Mouse (Mus musculus): ENCODE measurements around the gene Etv6. TPM values are rescaled to one million over a fixed set of nuclear protein-coding genes. Genes with fewer than 3 reads are reported as not detected.

The Etv6 gene
- polyA plus RNA-seq, 1 experiment from 2014 or later: 6.9 TPM

GRCm38 (mm10) chr6:134149606-134150005, 114.1 kb downstream of the Etv6 start:
- no peaks in the 10 kb centered on the region for H3K27me3 ChIP-seq
- no peaks in the 10 kb centered on the region for H3K36me3 ChIP-seq
- H3K27ac ChIP-seq: no peak overlapping the region
- no peak overlapping the region for H3K4me3 ChIP-seq (replicated peaks)
- 94% methylated on average over 7 of the region's 7 CpGs for WGBS
- peaks cover 29% of the 10 kb centered on the region for H3K4me1 ChIP-seq (replicated peaks)
- no peak overlapping the region for H3K4me2 ChIP-seq (replicated peaks)
- no peaks in the 10 kb centered on the region for H3K9me3 ChIP-seq
- H3K9ac ChIP-seq (replicated peaks): no peak overlapping the region
- no peak for ATAC-seq

- Histone ChIP-seq H3K27me3 (no peaks in the 10 kb centered on the region), H3K4me3 (replicated peaks) (no peak overlapping the region), H3K9ac (replicated peaks) (no peak overlapping the region), H3K4me2 (replicated peaks) (no peak overlapping the region), H3K27ac (no peak overlapping the region), H3K9me3 (no peaks in the 10 kb centered on the region), H3K36me3 (no peaks in the 10 kb centered on the region), H3K4me1 (replicated peaks) (peaks cover 41% of the 10 kb centered on the region)
- 76% methylated on average over 15 of the region's 15 CpGs for WGBS
- ATAC-seq: no peak
Measured at GRCm38 (mm10) chr6:134151022-134151680, 115.7 kb downstream of the Etv6 start.

- H3K27ac ChIP-seq: 0 out of 2 replicates have a peak overlapping the region, but pooled peaks have one; percentile 4
- no peaks in the 10 kb centered on the region for H3K27me3 ChIP-seq
- H3K4me1 ChIP-seq (replicated peaks): peaks cover 49% of the 10 kb centered on the region
- H3K4me2 ChIP-seq (replicated peaks): no peak overlapping the region
- no peaks in the 10 kb centered on the region for H3K36me3 ChIP-seq
- no peak for ATAC-seq
- 75% methylated on average over 9 of the region's 9 CpGs for WGBS
- H3K9me3 ChIP-seq: no peaks in the 10 kb centered on the region
- H3K9ac ChIP-seq (replicated peaks): no peak overlapping the region
- H3K4me3 ChIP-seq (replicated peaks): no peak overlapping the region
Measured at GRCm38 (mm10) chr6:134151853-134152505, 116.5 kb downstream of the Etv6 start.

GRCm38 (mm10) chr6:134152539-134152938, 117.0 kb downstream of the Etv6 start:
- 81% methylated on average over 6 of the region's 6 CpGs for WGBS
- H3K27ac ChIP-seq: 0 out of 2 replicates have a peak overlapping the region, but pooled peaks have one; percentile 4
- H3K36me3 ChIP-seq: no peaks in the 10 kb centered on the region
- no peaks in the 10 kb centered on the region for H3K27me3 ChIP-seq
- H3K9me3 ChIP-seq: no peaks in the 10 kb centered on the region
- no peak overlapping the region for H3K4me2 ChIP-seq (replicated peaks)
- ATAC-seq: no peak
- no peak overlapping the region for H3K4me3 ChIP-seq (replicated peaks)
- H3K9ac ChIP-seq (replicated peaks): no peak overlapping the region
- H3K4me1 ChIP-seq (replicated peaks): peaks cover 51% of the 10 kb centered on the region

- H3K36me3 ChIP-seq: no peaks in the 10 kb centered on the region
- H3K27ac ChIP-seq: no peak overlapping the region
- 91% methylated on average over 8 of the region's 8 CpGs for WGBS
- H3K4me1 ChIP-seq (replicated peaks): peaks cover 46% of the 10 kb centered on the region
- no peak overlapping the region for H3K4me2 ChIP-seq (replicated peaks)
- no peak for ATAC-seq
- H3K9ac ChIP-seq (replicated peaks): no peak overlapping the region
- H3K27me3 ChIP-seq: no peaks in the 10 kb centered on the region
- H3K4me3 ChIP-seq (replicated peaks): no peak overlapping the region
- no peaks in the 10 kb centered on the region for H3K9me3 ChIP-seq
Measured at GRCm38 (mm10) chr6:134154746-134155145, 119.2 kb downstream of the Etv6 start.

GRCm38 (mm10) chr6:134155900-134156623, 120.6 kb downstream of the Etv6 start:
- no peaks in the 10 kb centered on the region for H3K27me3 ChIP-seq
- no peaks in the 10 kb centered on the region for H3K9me3 ChIP-seq
- no peak overlapping the region for H3K9ac ChIP-seq (replicated peaks)
- no peak overlapping the region for H3K27ac ChIP-seq
- peak; percentile 38 for ATAC-seq
- peaks cover 40% of the 10 kb centered on the region for H3K4me1 ChIP-seq (replicated peaks)
- H3K4me2 ChIP-seq (replicated peaks): no peak overlapping the region
- WGBS: 29% methylated on average over 8 of the region's 8 CpGs
- H3K36me3 ChIP-seq: no peaks in the 10 kb centered on the region
- H3K4me3 ChIP-seq (replicated peaks): no peak overlapping the region

- WGBS: 27% methylated on average over 6 of the region's 6 CpGs
- H3K27me3 ChIP-seq: no peaks in the 10 kb centered on the region
- H3K4me2 ChIP-seq (replicated peaks): peak overlapping the region; percentile 17; the same call in 1 of the 2 replicates
Measured at GRCm38 (mm10) chr6:134157533-134158115, 122.1 kb downstream of the Etv6 start.

GRCm38 (mm10) chr6:134158201-134158600, 122.7 kb downstream of the Etv6 start:
- H3K27me3 ChIP-seq: no peaks in the 10 kb centered on the region
- H3K9ac ChIP-seq (replicated peaks): no peak overlapping the region
- no peaks in the 10 kb centered on the region for H3K9me3 ChIP-seq
- H3K4me2 ChIP-seq (replicated peaks): no peak overlapping the region; the same call in 1 of the 2 replicates
- H3K4me3 ChIP-seq (replicated peaks): no peak overlapping the region
- ATAC-seq: no peak
- peaks cover 33% of the 10 kb centered on the region for H3K4me1 ChIP-seq (replicated peaks)
- H3K36me3 ChIP-seq: no peaks in the 10 kb centered on the region
- H3K27ac ChIP-seq: no peak overlapping the region
- WGBS: 93% methylated on average over 2 of the region's 2 CpGs

More at GRCm38 (mm10) chr6:134157533-134158115, 122.1 kb downstream of the Etv6 start:
- H3K27ac ChIP-seq: no peak overlapping the region
- peak; percentile 88 for ATAC-seq
- H3K9me3 ChIP-seq: no peaks in the 10 kb centered on the region
- H3K9ac ChIP-seq (replicated peaks): no peak overlapping the region
- H3K4me1 ChIP-seq (replicated peaks): peaks cover 33% of the 10 kb centered on the region
- no peak overlapping the region for H3K4me3 ChIP-seq (replicated peaks)
- H3K36me3 ChIP-seq: no peaks in the 10 kb centered on the region

GRCm38 (mm10) chr6:134159672-134160071, 124.2 kb downstream of the Etv6 start:
- H3K27me3 ChIP-seq: no peaks in the 10 kb centered on the region
- no peak for ATAC-seq
- no peak overlapping the region for H3K27ac ChIP-seq
- H3K4me2 ChIP-seq (replicated peaks): no peak overlapping the region
- 87% methylated on average over 4 of the region's 4 CpGs for WGBS
- no peak overlapping the region for H3K9ac ChIP-seq (replicated peaks)
- H3K4me1 ChIP-seq (replicated peaks): peaks cover 33% of the 10 kb centered on the region
- no peaks in the 10 kb centered on the region for H3K9me3 ChIP-seq
- no peak overlapping the region for H3K4me3 ChIP-seq (replicated peaks)
- no peaks in the 10 kb centered on the region for H3K36me3 ChIP-seq

- H3K36me3 ChIP-seq: no peaks in the 10 kb centered on the region
- no peak overlapping the region for H3K4me2 ChIP-seq (replicated peaks)
- H3K4me1 ChIP-seq (replicated peaks): peaks cover 23% of the 10 kb centered on the region
- H3K4me3 ChIP-seq (replicated peaks): no peak overlapping the region
- no peak overlapping the region for H3K9ac ChIP-seq (replicated peaks)
- no peak overlapping the region for H3K27ac ChIP-seq
- 88% methylated on average over 13 of the region's 13 CpGs for WGBS
- ATAC-seq: no peak
- H3K9me3 ChIP-seq: no peaks in the 10 kb centered on the region
- H3K27me3 ChIP-seq: no peaks in the 10 kb centered on the region
Measured at GRCm38 (mm10) chr6:134161040-134161439, 125.5 kb downstream of the Etv6 start.

- H3K27ac ChIP-seq: no peak overlapping the region
- 86% methylated on average over 1 of the region's 1 CpGs for WGBS
- H3K27me3 ChIP-seq: no peaks in the 10 kb centered on the region
- no peaks in the 10 kb centered on the region for H3K36me3 ChIP-seq
- no peak overlapping the region for H3K4me2 ChIP-seq (replicated peaks)
- no peaks in the 10 kb centered on the region for H3K4me1 ChIP-seq (replicated peaks)
- H3K9ac ChIP-seq (replicated peaks): no peak overlapping the region
- no peak for ATAC-seq
- no peak overlapping the region for H3K4me3 ChIP-seq (replicated peaks)
- no peaks in the 10 kb centered on the region for H3K9me3 ChIP-seq
Measured at GRCm38 (mm10) chr6:134163346-134163745, 127.8 kb downstream of the Etv6 start.

GRCm38 (mm10) chr6:134164356-134164755, 128.9 kb downstream of the Etv6 start:
- no peaks in the 10 kb centered on the region for H3K4me1 ChIP-seq (replicated peaks)
- H3K4me2 ChIP-seq (replicated peaks): no peak overlapping the region
- H3K9me3 ChIP-seq: no peaks in the 10 kb centered on the region
- H3K36me3 ChIP-seq: no peaks in the 10 kb centered on the region
- no peaks in the 10 kb centered on the region for H3K27me3 ChIP-seq
- H3K4me3 ChIP-seq (replicated peaks): no peak overlapping the region
- no peak for ATAC-seq
- H3K9ac ChIP-seq (replicated peaks): no peak overlapping the region
- no peak overlapping the region for H3K27ac ChIP-seq
- 81% methylated on average over 8 of the region's 8 CpGs for WGBS

Data from midbrain, embryonic 13.5 days (tissue).